Mouse (Mus musculus) frontal cortex, adult (tissue): ENCODE data around the gene Gm45021.
A peak's percentile ranks its signal among the peaks of the same experiment; 100 is the strongest.

Experiments
- ATAC-seq: cut with Nextera tagmentation; 2 replicates; pipeline ENCODE4 v1.9.2; 2017; ENCODE audit warnings: mild to moderate bottlenecking, moderate library complexity, mixed read lengths; ENCODE audit not compliant: low TSS enrichment

Gm45021 gene

GRCm38 (mm10) chr6:48572572-48573061 lies 16.8 kb upstream of the Gm45021 start, which contains the start of gene Rarres2:
Rarres2 (minus strand) TSS chr6:48572789.
- ATAC-seq: no peak

- ATAC-seq: no peak
Measured at GRCm38 (mm10) chr6:48573280-48573679, 16.1 kb upstream of the Gm45021 start.

- ATAC-seq: no peak
Measured at GRCm38 (mm10) chr6:48573981-48574380, 15.4 kb upstream of the Gm45021 start.

GRCm38 (mm10) chr6:48578736-48579135 lies 10.7 kb upstream of the Gm45021 start:
- ATAC-seq: no peak

GRCm38 (mm10) chr6:48579215-48579648 lies 10.2 kb upstream of the Gm45021 start:
- peak; percentile 78 for ATAC-seq

GRCm38 (mm10) chr6:48581257-48581656 lies 8.2 kb upstream of the Gm45021 start:
- no peak for ATAC-seq

GRCm38 (mm10) chr6:48582037-48582436 lies 7.4 kb upstream of the Gm45021 start:
- peak; percentile 75 for ATAC-seq

- no peak for ATAC-seq
Measured at GRCm38 (mm10) chr6:48591221-48591845, 1.9 kb downstream of the Gm45021 start.

GRCm38 (mm10) chr6:48591871-48592270 lies 2.5 kb downstream of the Gm45021 start:
- ATAC-seq: no peak

GRCm38 (mm10) chr6:48593158-48594042 lies 4.0 kb downstream of the Gm45021 start, which contains the start of the genes Repin1 and Gm44965:
Repin1 (plus strand) TSS chr6:48593883.
Gm44965 (plus strand) TSS chr6:48593941.
- ATAC-seq: peak; percentile 56

GRCm38 (mm10) chr6:48594043-48594738 lies 4.8 kb downstream of the Gm45021 start:
- ATAC-seq: peak; percentile 38

GRCm38 (mm10) chr6:48595278-48595677 lies 5.9 kb downstream of the Gm45021 start:
- peak; percentile 21; the same call in 1 of the 2 replicates for ATAC-seq

- ATAC-seq: no peak
Measured at GRCm38 (mm10) chr6:48596545-48597232, 7.3 kb downstream of the Gm45021 start.

- ATAC-seq: no peak
Measured at GRCm38 (mm10) chr6:48597233-48597625, 7.8 kb downstream of the Gm45021 start.

GRCm38 (mm10) chr6:48600594-48600993 lies 11.2 kb downstream of the Gm45021 start:
- no peak for ATAC-seq

GRCm38 (mm10) chr6:48601271-48602079 lies 12.1 kb downstream of the Gm45021 start, which contains the start of gene Zfp775:
Zfp775 (plus strand) TSS chr6:48602063.
- ATAC-seq: peak; percentile 92

- peak; percentile 53 for ATAC-seq
Measured at GRCm38 (mm10) chr6:48602080-48602741, 12.8 kb downstream of the Gm45021 start.

- ATAC-seq: no peak
Measured at GRCm38 (mm10) chr6:48608124-48608523, 18.7 kb downstream of the Gm45021 start.

GRCm38 (mm10) chr6:48609512-48609911 lies 20.1 kb downstream of the Gm45021 start:
- ATAC-seq: no peak

- no peak for ATAC-seq
Measured at GRCm38 (mm10) chr6:48610657-48611056, 21.2 kb downstream of the Gm45021 start.
